Mouse (Mus musculus): ENCODE data around the gene Rnf5. TPM values are rescaled to one million over a fixed set of nuclear protein-coding genes. Genes with fewer than 3 reads are reported as not detected.

The Rnf5 gene
- polyA plus RNA-seq, 1 experiment, result 67.6 TPM

DNA sequence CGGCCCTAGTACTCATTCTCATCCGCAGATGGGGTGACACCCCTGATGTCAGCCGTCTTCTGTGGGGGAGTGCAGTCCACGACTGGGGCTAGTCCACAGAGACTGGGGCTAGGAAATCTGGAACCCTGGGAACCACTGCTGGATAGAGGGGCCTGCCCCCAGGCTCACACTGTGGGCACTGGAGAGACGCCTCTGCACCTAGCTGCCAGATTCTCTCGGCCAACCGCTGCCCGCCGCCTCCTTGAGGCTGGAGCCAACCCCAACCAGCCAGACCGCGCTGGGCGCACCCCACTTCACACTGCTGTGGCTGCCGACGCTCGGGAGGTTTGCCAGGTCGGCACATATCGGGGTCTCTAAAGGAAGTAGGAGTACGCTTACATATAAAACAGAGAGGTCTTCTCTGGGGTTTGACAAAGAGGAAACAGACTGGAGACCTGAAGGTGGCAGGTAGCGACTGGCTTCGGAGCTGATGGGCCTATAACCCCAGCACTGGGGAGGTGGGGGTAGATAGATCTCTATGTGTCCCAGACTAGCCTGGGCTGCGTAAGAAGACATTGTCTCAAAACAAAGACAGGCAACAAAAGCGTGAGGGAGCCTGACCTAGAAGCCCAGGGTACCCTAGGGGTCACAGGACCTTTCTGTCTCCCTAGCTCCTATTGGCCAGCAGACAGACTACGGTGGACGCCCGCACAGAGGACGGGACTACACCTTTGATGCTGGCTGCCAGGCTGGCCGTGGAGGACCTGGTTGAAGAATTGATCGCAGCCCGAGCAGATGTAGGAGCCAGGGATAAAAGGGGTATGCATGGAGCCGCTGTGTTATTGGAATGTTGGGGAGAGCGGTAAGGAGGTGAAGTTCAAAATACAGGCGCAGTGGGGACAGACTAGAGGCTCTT lies 17.4 kb downstream of the Rnf5 start:
- no peak for TF ChIP-seq GATA1 (IDR thresholded peaks at IDR 0.05; ENCODE audit: low read length)

DNA sequence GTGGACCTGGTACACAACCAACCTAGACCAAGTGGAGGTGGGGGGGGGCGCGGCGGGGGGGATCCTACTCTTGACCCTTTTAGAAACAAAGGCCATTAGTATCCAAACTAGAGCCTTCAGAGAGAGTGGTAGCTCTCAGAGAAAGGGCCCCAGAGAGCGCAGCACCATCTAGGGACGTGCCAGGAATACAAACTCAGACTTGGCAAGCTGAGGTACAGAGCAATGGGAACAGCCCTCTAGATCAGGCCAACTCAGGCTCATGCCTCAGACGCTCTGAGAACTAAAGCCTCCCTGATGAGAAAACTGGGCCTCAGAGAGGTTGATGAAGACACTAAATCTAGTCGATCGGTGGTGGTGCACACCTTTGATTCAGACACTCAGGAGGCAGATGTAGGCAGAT lies 18.4 kb downstream of the Rnf5 start:
- TF ChIP-seq GATA1 (IDR thresholded peaks at IDR 0.05; ENCODE audit: low read length), result no peak

GRCm38 (mm10) chr17:34583819-34584218 lies 19.7 kb downstream of the Rnf5 start:
- TF ChIP-seq GATA1 (IDR thresholded peaks at IDR 0.05; ENCODE audit: low read length), result no peak

DNA sequence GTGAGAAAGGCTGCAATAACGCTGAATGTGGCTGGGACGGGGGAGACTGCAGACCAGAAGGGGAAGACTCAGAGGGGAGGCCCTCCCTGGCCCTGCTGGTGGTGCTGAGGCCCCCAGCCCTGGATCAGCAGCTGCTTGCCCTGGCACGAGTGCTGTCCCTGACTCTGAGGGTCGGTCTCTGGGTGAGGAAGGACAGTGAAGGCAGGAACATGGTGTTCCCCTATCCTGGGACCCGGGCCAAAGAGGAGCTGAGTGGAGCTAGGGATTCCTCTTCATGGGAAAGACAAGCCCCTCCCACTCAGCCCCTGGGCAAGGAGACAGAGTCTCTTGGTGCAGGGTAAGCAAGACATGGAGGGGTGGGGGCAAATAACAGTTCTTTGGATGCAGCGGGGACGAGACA lies 20.1 kb downstream of the Rnf5 start:
- TF ChIP-seq GATA1 (IDR thresholded peaks at IDR 0.05; ENCODE audit: low read length), result no peak

DNA sequence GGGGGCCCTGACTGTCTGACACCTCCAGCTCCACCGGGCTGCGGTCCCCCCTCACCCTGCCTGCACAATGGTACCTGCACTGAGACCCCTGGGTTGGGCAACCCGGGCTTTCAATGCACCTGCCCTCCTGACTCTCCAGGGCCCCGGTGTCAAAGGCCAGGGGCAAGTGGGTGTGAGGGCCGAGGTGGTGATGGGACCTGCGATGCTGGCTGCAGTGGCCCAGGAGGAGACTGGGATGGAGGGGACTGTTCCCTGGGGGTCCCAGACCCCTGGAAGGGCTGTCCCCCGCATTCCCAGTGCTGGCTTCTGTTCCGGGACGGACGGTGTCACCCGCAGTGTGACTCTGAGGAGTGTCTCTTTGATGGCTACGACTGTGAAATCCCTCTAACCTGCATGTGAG lies 21.0 kb downstream of the Rnf5 start:
- TF ChIP-seq GATA1 (IDR thresholded peaks at IDR 0.05; ENCODE audit: low read length), result no peak

DNA sequence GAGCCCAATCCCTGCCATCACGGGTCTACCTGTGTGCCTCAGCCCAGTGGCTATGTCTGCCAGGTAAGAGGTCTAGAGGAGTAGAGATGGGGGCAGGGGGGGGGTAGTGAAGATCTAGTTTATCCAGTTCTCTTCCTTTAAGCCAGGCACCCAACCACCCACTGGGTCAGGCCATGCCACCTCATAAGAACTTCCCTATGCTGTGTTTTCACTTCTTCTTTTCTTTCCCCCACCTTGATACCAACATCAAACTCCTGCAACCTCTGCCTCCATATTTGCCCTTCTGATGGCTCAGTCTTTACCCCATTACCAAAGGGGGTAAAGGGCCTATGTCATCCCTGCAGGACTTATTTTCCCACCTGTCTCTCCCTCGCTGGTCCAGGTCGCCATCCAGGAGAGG lies 25.4 kb downstream of the Rnf5 start:
- no peak for TF ChIP-seq GATA1 (IDR thresholded peaks at IDR 0.05; ENCODE audit: low read length)

DNA sequence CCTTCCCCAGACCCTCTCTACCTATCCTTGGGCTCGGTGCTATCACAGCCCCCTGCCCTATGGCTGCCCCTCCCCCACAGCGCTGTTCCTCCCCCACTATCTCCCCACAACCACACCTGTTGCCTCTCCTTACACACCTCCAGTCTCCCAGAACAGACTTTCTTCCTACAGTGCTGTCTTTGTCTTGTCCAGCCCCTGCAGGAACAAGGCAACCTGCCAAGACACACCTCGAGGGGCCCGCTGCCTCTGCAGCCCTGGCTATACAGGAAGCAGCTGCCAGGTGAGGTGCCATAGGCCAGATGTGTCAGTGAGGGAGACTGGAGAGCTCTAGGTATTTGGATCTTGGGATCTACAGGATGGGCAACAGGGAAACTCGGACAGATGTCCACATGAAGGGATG lies 26.9 kb downstream of the Rnf5 start:
- TF ChIP-seq GATA1 (IDR thresholded peaks at IDR 0.05; ENCODE audit: low read length), result no peak

DNA sequence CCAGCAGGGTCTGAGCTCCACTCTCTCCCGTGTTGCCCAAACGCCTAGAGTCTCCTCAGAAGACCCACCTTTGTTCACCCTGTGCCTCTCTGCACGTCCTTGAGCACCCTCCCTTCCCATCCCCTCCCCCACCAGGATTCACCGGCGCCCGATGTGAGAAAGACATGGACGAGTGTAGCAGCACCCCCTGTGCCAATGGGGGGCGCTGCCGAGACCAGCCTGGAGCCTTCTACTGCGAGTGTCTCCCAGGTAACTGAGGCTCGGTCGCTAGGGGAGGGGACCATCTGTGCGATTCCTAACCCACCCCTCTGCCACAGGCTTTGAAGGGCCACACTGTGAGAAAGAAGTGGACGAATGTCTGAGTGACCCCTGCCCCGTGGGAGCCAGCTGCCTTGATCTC lies 31.1 kb downstream of the Rnf5 start:
- no peak for TF ChIP-seq GATA1 (IDR thresholded peaks at IDR 0.05; ENCODE audit: low read length)

GRCm38 (mm10) chr17:34571875-34572274 lies 31.6 kb downstream of the Rnf5 start:
- TF ChIP-seq GATA1 (IDR thresholded peaks at IDR 0.05; ENCODE audit: low read length), result no peak

DNA sequence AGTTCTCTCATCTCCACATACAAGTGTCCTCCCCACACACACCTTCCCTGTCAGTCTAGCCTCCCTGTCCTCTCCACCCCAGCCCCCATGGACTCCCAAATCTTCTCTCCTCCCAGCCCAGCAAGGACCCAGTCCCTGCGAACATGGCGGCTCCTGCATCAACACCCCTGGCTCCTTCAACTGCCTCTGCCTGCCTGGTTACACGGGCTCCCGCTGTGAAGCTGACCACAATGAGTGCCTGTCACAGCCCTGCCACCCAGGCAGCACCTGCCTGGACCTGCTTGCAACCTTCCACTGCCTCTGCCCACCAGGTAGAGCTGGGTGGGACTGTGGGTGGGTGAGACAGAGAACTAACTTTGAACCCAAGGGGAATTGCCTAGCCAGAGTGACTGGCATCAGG lies 33.6 kb downstream of the Rnf5 start:
- TF ChIP-seq GATA1 (IDR thresholded peaks at IDR 0.05; ENCODE audit: low read length), result no peak

DNA sequence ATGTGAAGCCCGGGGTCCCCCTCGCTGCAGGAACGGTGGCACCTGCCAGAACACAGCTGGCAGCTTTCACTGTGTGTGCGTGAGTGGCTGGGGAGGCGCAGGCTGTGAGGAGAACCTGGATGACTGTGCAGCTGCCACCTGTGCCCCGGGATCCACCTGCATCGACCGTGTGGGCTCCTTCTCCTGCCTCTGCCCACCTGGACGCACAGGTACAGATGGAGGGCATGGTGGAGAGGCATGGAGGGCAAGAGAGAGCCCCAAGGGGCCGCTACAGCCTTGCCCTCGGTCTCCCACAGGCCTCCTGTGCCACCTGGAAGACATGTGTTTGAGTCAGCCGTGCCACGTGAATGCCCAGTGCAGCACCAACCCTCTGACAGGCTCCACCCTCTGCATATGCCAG lies 35.1 kb downstream of the Rnf5 start:
- no peak for TF ChIP-seq GATA1 (IDR thresholded peaks at IDR 0.05; ENCODE audit: low read length)

GRCm38 (mm10) chr17:34567311-34567710 lies 36.2 kb downstream of the Rnf5 start:
- TF ChIP-seq GATA1 (IDR thresholded peaks at IDR 0.05; ENCODE audit: low read length), result no peak

- TF ChIP-seq GATA1 (IDR thresholded peaks at IDR 0.05; ENCODE audit: low read length), result no peak
Observed at GRCm38 (mm10) chr17:34564796-34565195, 38.7 kb downstream of the Rnf5 start.

- no peak for TF ChIP-seq GATA1 (IDR thresholded peaks at IDR 0.05; ENCODE audit: low read length)
Observed at GRCm38 (mm10) chr17:34564003-34564421, 39.5 kb downstream of the Rnf5 start, which contains the start of gene Notch4. Gene Notch4 (plus strand): TSS chr17:34564268.

DNA sequence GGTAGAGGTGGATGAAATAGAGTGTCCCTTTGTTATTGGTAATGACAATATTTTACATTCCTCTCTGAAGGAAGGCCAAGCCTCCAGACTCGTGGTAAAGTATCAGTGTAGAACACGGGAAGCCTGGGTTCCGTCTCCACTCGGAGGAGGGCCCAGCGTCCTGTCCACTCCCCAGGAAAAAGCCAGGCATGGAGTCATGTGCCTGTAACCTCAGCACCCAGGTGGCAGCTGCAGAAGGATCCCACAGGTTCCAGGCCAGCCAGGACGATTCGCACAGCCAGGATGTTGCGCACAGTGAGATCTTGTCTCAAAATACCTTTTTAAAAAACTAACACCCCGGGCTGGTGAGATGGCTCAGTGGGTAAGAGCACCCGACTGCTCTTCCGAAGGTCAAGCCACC lies 40.1 kb downstream of the Rnf5 start:
- TF ChIP-seq GATA1 (IDR thresholded peaks at IDR 0.05; ENCODE audit: low read length), result no peak

DNA sequence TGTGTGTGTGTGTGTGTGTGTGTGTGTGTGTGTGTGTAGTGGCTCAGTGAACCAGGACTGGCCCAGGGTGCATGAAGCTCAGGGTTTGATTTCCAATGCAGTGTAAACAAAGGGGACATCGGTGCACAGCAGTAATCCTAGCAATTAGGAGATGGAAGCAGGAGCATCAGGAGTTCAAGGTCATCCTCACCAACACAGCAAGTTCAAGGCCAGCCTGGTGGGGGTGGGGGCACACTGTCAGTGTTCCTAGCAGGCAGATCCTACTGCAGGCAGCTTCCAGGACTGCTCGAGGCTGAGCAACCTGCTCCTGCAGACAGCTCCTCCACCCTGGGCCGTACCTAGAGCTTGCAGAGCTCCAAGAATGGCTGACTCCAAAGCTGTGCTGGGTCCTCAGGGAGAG lies 40.9 kb downstream of the Rnf5 start:
- TF ChIP-seq GATA1 (IDR thresholded peaks at IDR 0.05; ENCODE audit: low read length), result no peak

GRCm38 (mm10) chr17:34561200-34561599 lies 42.3 kb downstream of the Rnf5 start:
- TF ChIP-seq GATA1 (IDR thresholded peaks at IDR 0.05; ENCODE audit: low read length), result no peak

All from G1E-ER4 (cell line).